Mouse (Mus musculus): Measurements from ENCODE around the gene Banp. TPM values are rescaled to one million over a fixed set of nuclear protein-coding genes. Genes with fewer than 3 reads are reported as not detected.

The Banp gene
- polyA plus RNA-seq, 1 experiment from 2014 or later, result 25.4 TPM

Small RNA genes within 50 kb of the gene (microRNA-seq; reads per million reads assigned to microRNA genes)
- 1.4 reads per million for gene Mir7237

Other genes with a start within 250 kb of the Banp start
- 0.13 and 0.24 TPM in 2 replicates for gene Jph3, start 220.1 kb upstream of the Banp start, polyA plus RNA-seq (2016; fragmentation: Nextera tagmentation; extraction: Ambion mirVana)
- 34.1 and 36.2 TPM in 2 replicates for gene Klhdc4, start 120.2 kb upstream of the Banp start, polyA plus RNA-seq (2016; fragmentation: Nextera tagmentation; extraction: Ambion mirVana)
- 52.6 and 58.9 TPM in 2 replicates for gene Slc7a5, start 42.1 kb upstream of the Banp start, polyA plus RNA-seq (2016; fragmentation: Nextera tagmentation; extraction: Ambion mirVana)
- 0.69 and 0.85 TPM in 2 replicates for gene Car5a, start 4.8 kb upstream of the Banp start, polyA plus RNA-seq (2016; fragmentation: Nextera tagmentation; extraction: Ambion mirVana)